Mouse (Mus musculus): ENCODE measurements around the gene Nln. TPM values are rescaled to one million over a fixed set of nuclear protein-coding genes. Genes with fewer than 3 reads are reported as not detected.
A peak's percentile ranks its signal among the peaks of the same experiment; 100 is the strongest.

Nln gene
- polyA plus RNA-seq, 1 experiment from 2014 or later: 17.6 TPM

DNA sequence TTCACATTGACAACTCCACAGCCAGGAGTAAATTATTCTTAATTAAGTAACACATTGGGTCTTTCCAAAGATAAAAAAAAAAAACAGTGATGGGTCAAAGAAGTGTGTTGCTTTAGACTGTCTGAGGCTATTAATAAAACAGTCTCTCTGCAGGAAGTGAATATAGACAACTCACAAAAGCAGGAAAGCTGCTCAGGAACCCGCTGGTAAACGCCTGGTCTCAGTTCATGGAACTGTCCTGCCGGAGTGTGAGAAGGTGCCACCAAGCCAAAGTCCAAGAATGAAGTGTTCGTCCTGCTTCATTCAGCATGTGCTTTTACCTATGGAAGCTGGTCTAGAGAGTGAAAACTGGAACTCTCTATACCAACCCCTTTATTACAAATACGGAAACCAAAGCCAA lies 129.0 kb downstream of the Nln start:
- 0 out of 2 replicates have a peak, but pooled peaks cover 11% of the 10 kb centered on the region for H3K9me3 ChIP-seq
- H3K36me3 ChIP-seq: no peaks in the 10 kb centered on the region
- no peak overlapping the region for H3K4me2 ChIP-seq
- no peak overlapping the region for H3K4me3 ChIP-seq (replicated peaks)
- no peak for ATAC-seq (ENCODE audit: insufficient number of reproducible peaks, insufficient read depth, low FRiP score, low TSS enrichment, low read depth)
- H3K9ac ChIP-seq (replicated peaks): no peak overlapping the region
- no peak overlapping the region for H3K27ac ChIP-seq
- H3K4me1 ChIP-seq (replicated peaks): no peaks in the 10 kb centered on the region
- H3K27me3 ChIP-seq: no peaks in the 10 kb centered on the region
- WGBS: 94% methylated on average over 5 of the region's 5 CpGs

DNA sequence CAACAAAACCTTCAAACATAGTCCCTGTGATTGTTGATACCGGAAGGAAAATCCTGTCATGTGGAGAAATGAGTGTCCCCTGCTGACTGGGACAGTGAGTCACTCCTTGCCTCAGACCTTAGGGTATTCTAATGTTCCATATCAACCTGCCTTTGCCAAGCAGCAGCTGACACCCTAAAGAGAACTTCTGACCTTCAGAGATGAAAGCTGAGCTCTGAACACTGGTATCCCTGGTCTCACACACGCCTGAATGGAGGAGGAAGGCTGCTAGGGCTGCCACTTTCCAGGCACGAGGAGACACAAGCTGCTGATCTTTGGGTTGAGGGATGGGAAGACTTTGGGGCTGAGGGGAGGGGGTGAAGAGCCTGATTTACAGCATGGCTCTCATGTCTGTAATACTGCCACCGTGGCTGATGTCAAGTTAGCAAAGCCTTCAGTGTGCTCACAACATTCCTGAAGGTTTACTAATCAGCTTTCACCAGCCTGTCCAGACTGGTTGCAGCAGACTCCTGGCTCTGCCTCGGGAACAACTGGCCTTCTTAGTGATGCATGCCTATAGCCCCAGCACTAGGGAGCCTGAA lies 131.0 kb downstream of the Nln start:
- Histone ChIP-seq H3K27me3 (no peaks in the 10 kb centered on the region), H3K9ac (replicated peaks) (no peak overlapping the region), H3K4me2 (no peak overlapping the region), H3K9me3 (0 out of 2 replicates have a peak, but pooled peaks cover 11% of the 10 kb centered on the region), H3K4me3 (replicated peaks) (no peak overlapping the region), H3K4me1 (replicated peaks) (0 out of 2 replicates have a peak, but pooled peaks cover 2% of the 10 kb centered on the region), H3K36me3 (no peaks in the 10 kb centered on the region), H3K27ac (peak overlapping the region; percentile 30; the same call in 1 of the 2 replicates)
- ATAC-seq (ENCODE audit: insufficient number of reproducible peaks, insufficient read depth, low FRiP score, low TSS enrichment, low read depth): no peak
- WGBS: 50% methylated on average over 5 of the region's 5 CpGs

DNA sequence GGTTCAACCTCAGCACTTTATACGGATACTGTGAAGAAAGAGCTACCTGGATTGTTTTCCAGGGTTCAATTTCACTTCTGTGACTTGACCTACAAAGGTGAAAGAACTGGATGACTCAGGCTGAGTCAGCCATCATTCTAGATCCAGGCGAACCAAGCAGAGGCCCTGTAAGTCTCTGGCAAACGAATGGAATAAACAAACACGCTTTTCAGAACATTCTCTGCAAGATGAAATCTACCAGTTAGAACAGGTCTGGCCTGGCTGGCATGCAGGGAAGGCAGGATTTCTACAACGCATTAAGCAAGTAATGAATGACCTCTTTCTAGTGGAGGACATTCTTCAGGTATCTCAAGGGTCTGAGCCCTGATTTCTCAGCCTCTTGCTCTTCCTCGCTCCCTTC lies 131.6 kb downstream of the Nln start:
- no peak overlapping the region for H3K4me2 ChIP-seq
- 0 out of 2 replicates have a peak, but pooled peaks cover 3% of the 10 kb centered on the region for H3K4me1 ChIP-seq (replicated peaks)
- 65% methylated on average over 6 of the region's 6 CpGs for WGBS
- no peak overlapping the region for H3K9ac ChIP-seq (replicated peaks)
- no peak overlapping the region for H3K4me3 ChIP-seq (replicated peaks)
- peak overlapping the region; percentile 30; the same call in 1 of the 2 replicates for H3K27ac ChIP-seq
- H3K27me3 ChIP-seq: no peaks in the 10 kb centered on the region
- ATAC-seq (ENCODE audit: insufficient number of reproducible peaks, insufficient read depth, low FRiP score, low TSS enrichment, low read depth): no peak
- H3K36me3 ChIP-seq: no peaks in the 10 kb centered on the region
- H3K9me3 ChIP-seq: 0 out of 2 replicates have a peak, but pooled peaks cover 11% of the 10 kb centered on the region

DNA sequence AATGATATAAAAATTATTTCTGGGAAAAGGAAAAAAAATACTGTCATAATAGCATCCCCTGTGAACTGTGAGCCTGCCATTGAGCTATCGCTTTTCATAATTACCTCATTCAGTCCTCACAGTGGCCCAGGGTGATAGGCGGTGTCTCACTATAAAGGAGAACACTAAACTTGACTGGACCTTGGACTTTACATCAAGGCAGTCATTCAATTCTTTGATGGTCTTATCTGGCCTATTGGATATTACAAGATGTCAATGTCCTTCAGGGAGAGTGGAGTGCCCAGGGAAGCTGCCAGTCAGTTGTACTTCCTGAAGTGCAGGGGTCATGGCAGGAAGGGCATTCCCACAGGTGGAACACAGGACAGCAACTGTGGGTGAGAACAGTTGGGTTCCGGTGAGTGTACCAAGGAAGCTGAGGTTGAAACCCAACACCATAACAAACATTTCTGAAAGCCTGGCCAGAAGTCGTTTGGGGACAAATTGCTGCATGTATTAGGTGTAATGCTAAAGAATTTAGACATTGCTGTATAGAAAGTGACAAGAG lies 133.2 kb downstream of the Nln start:
- H3K4me3 ChIP-seq (replicated peaks): no peak overlapping the region
- WGBS: 69% methylated on average over 4 of the region's 4 CpGs

DNA sequence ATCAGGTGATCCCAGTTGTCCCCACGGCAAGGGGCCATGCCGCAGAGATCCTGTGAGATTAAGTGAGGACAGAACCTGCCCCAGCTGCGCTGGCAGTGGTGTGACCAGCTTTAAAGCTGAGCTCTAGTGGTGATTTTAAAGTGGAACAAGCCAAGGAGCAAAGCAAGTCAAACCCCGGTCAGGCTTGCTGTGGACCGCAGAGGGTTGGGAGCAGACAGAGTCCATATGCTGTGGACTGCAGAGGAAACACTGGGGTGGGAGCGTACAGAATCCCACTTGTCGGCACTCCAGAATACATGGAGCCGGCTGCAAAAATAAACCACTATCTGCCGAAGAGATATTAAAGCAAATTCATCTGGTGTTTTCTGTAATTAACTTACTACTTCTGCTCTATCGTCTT lies 134.3 kb downstream of the Nln start:
- Histone ChIP-seq H3K27me3 (no peaks in the 10 kb centered on the region), H3K9me3 (0 out of 2 replicates have a peak, but pooled peaks cover 5% of the 10 kb centered on the region), H3K4me2 (no peak overlapping the region), H3K36me3 (no peaks in the 10 kb centered on the region), H3K27ac (no peak overlapping the region), H3K9ac (replicated peaks) (no peak overlapping the region), H3K4me1 (replicated peaks) (0 out of 2 replicates have a peak, but pooled peaks cover 3% of the 10 kb centered on the region), H3K4me3 (replicated peaks) (no peak overlapping the region)
- no peak for ATAC-seq (ENCODE audit: insufficient number of reproducible peaks, insufficient read depth, low FRiP score, low TSS enrichment, low read depth)
- 85% methylated on average over 10 of the region's 10 CpGs for WGBS

More for the DNA sequence above, 133.2 kb downstream of the Nln start:
- Histone ChIP-seq H3K27me3 (no peaks in the 10 kb centered on the region), H3K4me2 (no peak overlapping the region), H3K27ac (no peak overlapping the region), H3K36me3 (no peaks in the 10 kb centered on the region), H3K4me1 (replicated peaks) (0 out of 2 replicates have a peak, but pooled peaks cover 3% of the 10 kb centered on the region), H3K9ac (replicated peaks) (no peak overlapping the region), H3K9me3 (0 out of 2 replicates have a peak, but pooled peaks cover 5% of the 10 kb centered on the region)
- ATAC-seq (ENCODE audit: insufficient number of reproducible peaks, insufficient read depth, low FRiP score, low TSS enrichment, low read depth): no peak

DNA sequence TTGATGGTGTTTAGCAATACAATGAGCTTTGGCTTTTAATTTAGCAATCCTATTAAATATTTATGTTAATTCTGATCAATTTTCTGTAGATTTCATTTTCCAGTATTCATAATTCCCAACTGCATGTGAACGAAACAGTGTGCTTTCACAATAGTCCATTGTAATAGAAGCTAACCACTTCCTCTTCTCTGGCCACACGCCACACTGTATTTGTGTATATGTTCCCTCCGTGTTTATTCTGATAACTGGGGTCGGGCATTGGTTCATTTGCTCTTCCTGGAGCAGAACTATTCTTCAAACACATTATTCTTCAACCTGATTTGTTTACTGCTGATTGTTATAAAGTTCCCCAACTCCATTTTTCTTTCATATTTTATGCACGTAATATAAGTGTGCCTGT lies 135.4 kb downstream of the Nln start:
- H3K9me3 ChIP-seq: no peaks in the 10 kb centered on the region
- H3K27ac ChIP-seq: no peak overlapping the region
- H3K9ac ChIP-seq (replicated peaks): no peak overlapping the region
- H3K4me2 ChIP-seq: no peak overlapping the region
- 0 out of 2 replicates have a peak, but pooled peaks cover 6% of the 10 kb centered on the region for H3K4me1 ChIP-seq (replicated peaks)
- no peak overlapping the region for H3K4me3 ChIP-seq (replicated peaks)
- no peak for ATAC-seq (ENCODE audit: insufficient number of reproducible peaks, insufficient read depth, low FRiP score, low TSS enrichment, low read depth)
- no peaks in the 10 kb centered on the region for H3K36me3 ChIP-seq
- no peaks in the 10 kb centered on the region for H3K27me3 ChIP-seq
- WGBS: 85% methylated on average over 5 of the region's 5 CpGs

Other genes starting within 250 kb of the Nln start
- 24.9 and 26.5 TPM in 2 replicates for gene Erbin, start 189.1 kb downstream of the Nln start, polyA plus RNA-seq (2016; fragmentation: Nextera tagmentation; extraction: Ambion mirVana)
- gene Sgtb, start 127 bp upstream of the Nln start, polyA plus RNA-seq (2016; fragmentation: Nextera tagmentation; extraction: Ambion mirVana): 7.4 and 9.4 TPM in 2 replicates
- 63.2 and 69.6 TPM in 2 replicates for gene Trappc13, start 68.9 kb upstream of the Nln start, polyA plus RNA-seq (2016; fragmentation: Nextera tagmentation; extraction: Ambion mirVana)
- 23.3 and 23.8 TPM in 2 replicates for gene Trim23, start 69.2 kb upstream of the Nln start, polyA plus RNA-seq (2016; fragmentation: Nextera tagmentation; extraction: Ambion mirVana)
- gene Cenpk, start 119.0 kb upstream of the Nln start, polyA plus RNA-seq (2016; fragmentation: Nextera tagmentation; extraction: Ambion mirVana): 89.4 and 92.6 TPM in 2 replicates
- 18.4 and 18.8 TPM in 2 replicates for gene Ppwd1, start 119.2 kb upstream of the Nln start, polyA plus RNA-seq (2016; fragmentation: Nextera tagmentation; extraction: Ambion mirVana)
- gene Adamts6, start 178.2 kb upstream of the Nln start, polyA plus RNA-seq (2016; fragmentation: Nextera tagmentation; extraction: Ambion mirVana): 3.9 and 4.5 TPM in 2 replicates